Mouse (Mus musculus) kidney, adult 11 months (tissue): ENCODE data around the gene Gm17455.
A peak's percentile ranks its signal among the peaks of the same experiment; 100 is the strongest.

Source experiments
- DNase-seq: peaks from one replicate; pipeline ENCODE4 v3.0.0; 2022

Gene Gm17455

GRCm38 (mm10) chr10:60399449-60399848 is at the start of gene Gm17455:
TSS of gene Gm17455 (plus strand) at chr10:60399726.
- DNase-seq, result no peak

- DNase-seq, result no peak
These were observed 49.3 kb upstream of the Gm17455 start for GRCm38 (mm10) chr10:60350077-60350804.

GRCm38 (mm10) chr10:60350805-60351167 is 48.7 kb upstream of the Gm17455 start:
- DNase-seq, result peak; percentile 86

GRCm38 (mm10) chr10:60351248-60351647 is 48.3 kb upstream of the Gm17455 start:
- no peak for DNase-seq

- DNase-seq, result peak; percentile 68
These were observed 47.6 kb upstream of the Gm17455 start for GRCm38 (mm10) chr10:60351761-60352455.

DNA sequence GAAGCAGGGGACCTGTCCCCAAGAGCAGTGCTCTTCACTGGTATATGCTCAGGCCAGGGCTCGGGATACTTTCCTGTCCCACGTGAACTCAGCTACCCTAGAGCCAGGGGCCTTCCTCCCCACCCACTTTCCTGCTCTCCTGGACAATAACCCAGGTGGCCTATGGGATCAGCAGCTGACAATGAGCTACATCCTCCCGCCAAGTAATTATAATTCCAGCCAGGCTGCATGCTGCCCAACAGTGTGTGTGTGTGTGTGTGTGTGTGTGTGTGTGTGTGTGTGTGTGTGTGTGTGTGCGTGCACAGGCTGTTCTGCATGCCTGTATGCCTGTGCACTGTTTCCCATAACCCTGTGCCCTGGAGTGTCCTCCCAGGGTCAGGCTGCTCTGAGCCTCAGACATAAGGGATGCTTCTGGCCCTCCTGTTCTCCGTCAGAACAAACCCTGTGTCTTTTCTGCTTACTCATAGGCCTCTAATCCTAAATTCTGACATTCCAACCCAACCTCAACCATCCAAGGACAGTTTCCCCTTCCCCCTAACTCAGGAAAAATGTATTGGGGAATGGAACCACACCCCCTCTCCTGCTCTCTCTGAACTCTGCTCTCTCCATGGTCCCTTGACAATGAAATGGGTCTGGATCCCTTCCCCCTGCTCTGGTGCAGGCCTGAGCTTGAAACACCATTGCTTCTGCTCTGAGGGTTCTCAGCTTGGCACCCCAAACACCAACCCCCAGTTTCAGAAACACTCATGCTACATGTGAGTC is 46.1 kb upstream of the Gm17455 start:
- no peak for DNase-seq

- no peak for DNase-seq
These were observed 45.6 kb upstream of the Gm17455 start for GRCm38 (mm10) chr10:60354003-60354325.

GRCm38 (mm10) chr10:60354881-60355677 is 44.4 kb upstream of the Gm17455 start:
- no peak for DNase-seq

DNA sequence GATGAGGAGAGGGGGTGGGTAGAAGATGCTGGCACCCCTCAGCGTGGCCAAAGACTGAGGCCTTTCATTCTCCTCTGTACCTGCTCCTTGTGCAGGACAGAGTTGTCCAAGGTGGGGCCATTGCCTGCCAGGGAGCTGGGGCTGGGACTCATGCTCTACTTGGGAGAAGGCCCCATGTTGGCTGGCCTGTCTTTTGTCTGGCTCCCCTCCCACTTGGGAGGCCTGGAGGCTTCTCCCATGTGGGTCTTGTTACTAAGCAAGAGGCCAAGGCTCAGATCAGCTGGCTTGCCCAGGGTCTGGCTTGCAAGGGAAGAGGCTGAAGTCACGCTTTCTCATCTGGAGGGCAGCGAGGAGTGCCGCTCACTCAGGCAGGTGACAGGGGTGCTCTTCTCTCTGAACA is 42.1 kb upstream of the Gm17455 start:
- DNase-seq, result no peak

DNA sequence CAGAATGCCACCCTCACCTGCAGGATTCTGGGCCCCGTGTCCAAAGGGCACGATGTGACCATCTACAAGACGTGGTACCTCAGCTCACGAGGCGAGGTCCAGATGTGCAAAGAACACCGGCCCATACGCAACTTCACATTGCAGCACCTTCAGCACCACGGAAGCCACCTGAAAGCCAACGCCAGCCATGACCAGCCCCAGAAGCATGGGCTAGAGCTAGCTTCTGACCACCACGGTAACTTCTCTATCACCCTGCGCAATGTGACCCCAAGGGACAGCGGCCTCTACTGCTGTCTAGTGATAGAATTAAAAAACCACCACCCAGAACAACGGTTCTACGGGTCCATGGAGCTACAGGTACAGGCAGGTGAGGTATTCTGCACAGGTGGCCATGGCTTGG is 41.6 kb upstream of the Gm17455 start:
- DNase-seq, result no peak

GRCm38 (mm10) chr10:60358776-60359175 is 40.8 kb upstream of the Gm17455 start:
- DNase-seq, result no peak

GRCm38 (mm10) chr10:60361615-60362309 is 37.8 kb upstream of the Gm17455 start:
- no peak for DNase-seq

- no peak for DNase-seq
These were observed 37.3 kb upstream of the Gm17455 start for GRCm38 (mm10) chr10:60362310-60362628.

DNA sequence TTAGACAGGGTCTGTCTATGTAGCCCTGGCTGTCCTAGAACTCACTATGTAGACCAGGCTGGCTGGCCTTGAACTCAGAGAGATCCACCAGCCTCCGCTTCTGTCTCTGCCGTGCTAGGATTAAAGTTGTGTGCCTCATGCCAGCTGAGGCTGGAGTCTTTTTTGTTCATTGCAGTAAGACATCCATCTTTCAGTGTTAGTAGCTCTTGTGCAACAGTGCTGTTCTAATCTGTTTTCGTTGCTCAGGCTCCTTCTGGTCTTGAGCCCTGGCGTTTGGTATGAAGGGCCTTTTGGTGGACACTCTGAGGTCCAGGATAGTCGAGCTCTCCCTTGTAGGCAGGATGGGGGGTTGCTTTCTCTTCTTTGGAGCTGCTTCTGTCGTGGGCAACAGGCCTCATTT is 36.1 kb upstream of the Gm17455 start:
- no peak for DNase-seq

- no peak for DNase-seq
These were observed 32.4 kb upstream of the Gm17455 start for GRCm38 (mm10) chr10:60367145-60367544.

DNA sequence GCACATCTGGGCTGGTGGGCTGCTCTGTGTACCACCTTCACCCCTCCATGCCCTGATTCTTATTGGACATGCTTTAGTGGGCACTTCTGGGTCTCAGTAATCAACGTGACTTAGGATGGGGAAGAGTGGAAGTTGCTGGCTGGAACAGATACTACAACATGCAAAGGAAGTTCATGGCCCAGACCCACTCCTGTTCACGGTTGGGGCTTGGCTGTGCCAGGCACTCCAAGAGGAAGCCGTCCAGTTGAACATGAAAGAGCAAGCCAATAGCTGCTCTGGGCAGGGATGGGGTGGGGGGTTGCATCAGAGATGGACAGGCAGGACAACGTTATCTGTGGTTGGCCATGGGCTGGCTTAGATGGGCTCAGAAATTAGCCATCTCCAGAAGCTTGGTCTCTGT is 31.6 kb upstream of the Gm17455 start:
- DNase-seq, result no peak

GRCm38 (mm10) chr10:60369405-60369804 is 30.1 kb upstream of the Gm17455 start:
- no peak for DNase-seq

- no peak for DNase-seq
These were observed 29.4 kb upstream of the Gm17455 start for GRCm38 (mm10) chr10:60370098-60370497.

DNA sequence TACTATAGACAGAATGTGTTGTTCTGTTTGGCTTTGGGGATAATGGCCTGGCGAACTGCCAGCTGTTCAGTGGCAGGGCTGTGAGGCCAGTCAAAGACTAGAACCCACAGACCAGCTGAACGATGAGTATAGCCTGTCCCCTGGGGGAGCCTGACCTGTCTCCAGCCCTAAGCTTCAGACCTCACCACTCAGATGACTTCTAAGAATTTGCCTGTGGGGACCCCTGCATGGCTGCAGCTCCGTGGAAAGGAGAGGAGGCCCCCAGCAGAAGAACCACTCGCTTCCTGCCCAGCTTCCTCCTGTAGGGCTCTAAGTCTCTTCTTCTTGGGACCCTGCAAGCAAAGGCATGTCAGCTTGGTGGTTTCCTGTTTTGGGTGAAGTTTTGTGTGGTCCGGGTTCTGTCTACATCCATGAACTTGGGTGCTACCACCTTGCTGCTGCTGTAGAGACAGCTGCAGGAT is 28.9 kb upstream of the Gm17455 start:
- no peak for DNase-seq

- no peak for DNase-seq
These were observed 27.7 kb upstream of the Gm17455 start for GRCm38 (mm10) chr10:60371596-60372386.

DNA sequence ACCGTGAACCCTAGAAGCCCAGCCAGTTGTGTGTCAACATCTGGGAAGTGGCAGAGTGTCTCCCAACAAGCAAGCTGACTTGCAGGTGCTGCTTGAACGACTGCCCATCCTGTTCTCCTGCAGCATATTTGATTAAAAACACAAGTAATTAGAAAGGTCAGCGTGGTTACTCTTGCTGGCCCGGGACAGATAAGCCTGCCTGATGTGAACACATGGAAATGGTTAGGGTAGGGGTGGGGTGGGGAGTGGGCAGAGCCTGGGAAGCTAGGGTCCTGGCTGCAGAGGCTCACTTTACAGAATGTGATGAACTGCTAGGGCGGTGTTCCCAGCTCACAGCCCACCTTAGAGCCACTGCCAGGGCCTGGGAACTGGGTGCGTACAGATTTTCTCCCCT is 26.0 kb upstream of the Gm17455 start:
- no peak for DNase-seq
